Mouse (Mus musculus) ovary, postnatal 14 days (tissue): ENCODE measurements around the gene Cdc25a.

Experiments used
- DNase-seq: peaks from one replicate; pipeline ENCODE4 v3.0.0; 2022; ENCODE audit warnings: low spot score

The Cdc25a gene

DNA sequence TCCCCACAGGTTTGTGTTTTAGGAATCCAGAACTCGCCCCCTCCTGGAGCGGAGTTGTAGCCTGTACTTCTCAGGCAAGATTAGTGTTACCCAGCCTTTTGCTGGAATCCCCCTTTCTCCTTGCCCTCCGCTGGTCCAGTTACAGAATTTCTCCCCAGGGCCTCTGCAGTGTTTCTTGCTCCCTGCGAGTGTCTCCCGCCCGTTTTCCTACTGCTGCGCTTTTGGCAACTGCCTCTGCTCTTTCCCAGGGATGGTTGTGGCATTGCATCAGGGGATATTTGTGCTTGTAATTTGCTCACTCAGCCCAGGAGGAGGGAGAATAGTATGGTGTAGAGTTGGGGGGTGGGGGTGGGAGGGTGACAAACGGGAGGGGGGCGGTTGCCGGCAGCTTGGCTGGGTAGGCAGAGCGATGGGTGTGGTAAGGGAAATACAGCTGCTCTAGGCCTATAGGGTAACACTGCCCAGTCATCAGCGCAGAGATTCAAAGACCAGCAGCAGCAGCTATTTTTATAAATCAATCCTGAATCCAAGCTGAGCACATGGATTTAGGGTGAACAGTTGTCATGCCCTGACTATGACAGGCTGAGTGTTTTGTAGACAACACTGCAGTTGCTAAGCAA, 57.5 kb downstream of the Cdc25a start:
- peak; percentile 28 for DNase-seq

DNA sequence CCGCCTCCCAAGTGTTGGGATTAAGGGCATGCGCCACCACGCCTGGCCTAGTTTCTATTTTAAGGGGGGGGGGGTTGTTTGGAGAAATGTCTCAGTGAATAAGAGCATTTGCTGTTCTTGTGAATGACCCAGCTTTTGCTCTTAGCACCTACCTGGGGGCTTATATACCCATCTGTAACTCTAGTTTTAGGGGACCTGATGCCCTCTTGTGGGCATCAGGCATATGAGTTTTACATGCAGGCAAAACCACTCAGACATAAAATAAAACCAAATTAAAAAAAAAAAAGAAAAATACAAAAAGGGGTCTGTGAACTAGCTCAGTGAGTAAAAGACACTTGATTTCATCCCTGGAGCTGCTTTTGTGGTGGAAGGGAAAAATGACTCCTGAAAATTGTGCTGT, 64.0 kb downstream of the Cdc25a start:
- DNase-seq: no peak

DNA sequence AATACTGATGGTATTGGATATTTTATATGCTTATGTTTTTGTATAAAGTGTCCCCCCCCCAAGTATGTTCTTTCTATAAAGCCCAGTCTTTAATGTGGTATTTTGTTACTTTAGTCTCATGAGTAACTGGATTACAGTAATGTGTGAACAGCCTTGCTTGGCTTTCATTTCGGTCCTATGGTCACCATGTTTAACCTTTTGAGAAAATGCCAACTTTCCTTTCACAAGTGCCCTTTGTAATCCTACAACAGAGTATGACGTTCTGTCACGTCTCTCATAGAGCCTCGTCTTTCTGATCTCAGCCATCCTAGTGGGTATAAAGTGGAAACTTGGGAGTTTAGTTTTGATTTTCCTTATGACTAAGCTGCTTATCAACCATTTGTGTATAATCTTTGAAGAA, 67.4 kb downstream of the Cdc25a start:
- no peak for DNase-seq
